Mouse (Mus musculus) layer of hippocampus, adult 11-12 months (tissue): ENCODE measurements around the gene Vstm5.
"Not testable (repeated sequence)": the region's sequence is repeated elsewhere in the genome, so short reads cannot be mapped to it uniquely, and the experiment has no call there.

Experiments
- DNase-seq: peaks from one replicate; pipeline ENCODE4 v3.0.0; 2022; ENCODE audit warnings: low spot score

Vstm5 gene

GRCm38 (mm10) chr9:15261980-15262379 is 23.1 kb downstream of the Vstm5 start:
- DNase-seq, result no peak

GRCm38 (mm10) chr9:15263487-15263886 is 24.6 kb downstream of the Vstm5 start:
- DNase-seq, result no peak

GRCm38 (mm10) chr9:15273981-15274380 is 35.1 kb downstream of the Vstm5 start:
- DNase-seq, result no peak

GRCm38 (mm10) chr9:15276855-15277254 is 38.0 kb downstream of the Vstm5 start:
- no peak for DNase-seq

- DNase-seq, result no peak
Measured at GRCm38 (mm10) chr9:15278343-15278742, 39.5 kb downstream of the Vstm5 start.

GRCm38 (mm10) chr9:15279139-15279648 is 40.3 kb downstream of the Vstm5 start:
- no peak for DNase-seq

GRCm38 (mm10) chr9:15279649-15280490 is 41.0 kb downstream of the Vstm5 start, which contains the start of gene Med17:
Med17 (minus strand) TSS chr9:15279931.
- peak; percentile 93 for DNase-seq

GRCm38 (mm10) chr9:15280491-15280879 is 41.6 kb downstream of the Vstm5 start:
- DNase-seq, result no peak

- DNase-seq, result no peak
Measured at GRCm38 (mm10) chr9:15285443-15285842, 46.6 kb downstream of the Vstm5 start.

GRCm38 (mm10) chr9:15287846-15288245 is 49.0 kb downstream of the Vstm5 start:
- DNase-seq, result no peak

- DNase-seq, result no peak
Measured at GRCm38 (mm10) chr9:15288402-15288801, 49.6 kb downstream of the Vstm5 start.

- no peak for DNase-seq
Measured at GRCm38 (mm10) chr9:15289251-15289650, 50.4 kb downstream of the Vstm5 start.

- DNase-seq, result no peak
Measured at GRCm38 (mm10) chr9:15297112-15297511, 58.3 kb downstream of the Vstm5 start.

- no peak for DNase-seq
Measured at GRCm38 (mm10) chr9:15298451-15298850, 59.6 kb downstream of the Vstm5 start.

- DNase-seq, result no peak
Measured at GRCm38 (mm10) chr9:15300056-15300455, 61.2 kb downstream of the Vstm5 start.

GRCm38 (mm10) chr9:15301399-15301798 is 62.6 kb downstream of the Vstm5 start:
- DNase-seq, result peak; percentile 32

- not testable (repeated sequence) for DNase-seq
Measured at GRCm38 (mm10) chr9:15302006-15302405, 63.2 kb downstream of the Vstm5 start.

- DNase-seq, result no peak
Measured at GRCm38 (mm10) chr9:15302881-15303280, 64.0 kb downstream of the Vstm5 start.

- peak; percentile 97 for DNase-seq
Measured at GRCm38 (mm10) chr9:15305503-15306397, 66.9 kb downstream of the Vstm5 start, which contains the start of gene Taf1d. Taf1d (plus strand) TSS chr9:15306214.

GRCm38 (mm10) chr9:15306398-15307119 is 67.7 kb downstream of the Vstm5 start, which contains the start of gene 4931406C07Rik:
4931406C07Rik (minus strand) TSS chr9:15306448.
- DNase-seq, result no peak

GRCm38 (mm10) chr9:15307257-15307656 is 68.4 kb downstream of the Vstm5 start:
- no peak for DNase-seq

- no peak for DNase-seq
Measured at GRCm38 (mm10) chr9:15308254-15308653, 69.4 kb downstream of the Vstm5 start.
